Mouse (Mus musculus) adrenal gland, adult 8-10 months (tissue): Measurements from ENCODE around the gene Kcnn1. TPM values are rescaled to one million over a fixed set of nuclear protein-coding genes. Genes with fewer than 3 reads are reported as not detected.
A peak's percentile ranks its signal among the peaks of the same experiment; 100 is the strongest.

Experiments
- DNase-seq: peaks from one replicate; pipeline ENCODE4 v3.0.0; 2022
- total RNA-seq, 4 experiments: library from RNA; stranded (reverse); gene quantifications; 2 replicates each; pipeline ENCODE4 v1.2.4; 2022

The Kcnn1 gene
- total RNA-seq, 4 experiments from 2014 or later = 4.2 to 4.7 (median 4.4) TPM

DNA sequence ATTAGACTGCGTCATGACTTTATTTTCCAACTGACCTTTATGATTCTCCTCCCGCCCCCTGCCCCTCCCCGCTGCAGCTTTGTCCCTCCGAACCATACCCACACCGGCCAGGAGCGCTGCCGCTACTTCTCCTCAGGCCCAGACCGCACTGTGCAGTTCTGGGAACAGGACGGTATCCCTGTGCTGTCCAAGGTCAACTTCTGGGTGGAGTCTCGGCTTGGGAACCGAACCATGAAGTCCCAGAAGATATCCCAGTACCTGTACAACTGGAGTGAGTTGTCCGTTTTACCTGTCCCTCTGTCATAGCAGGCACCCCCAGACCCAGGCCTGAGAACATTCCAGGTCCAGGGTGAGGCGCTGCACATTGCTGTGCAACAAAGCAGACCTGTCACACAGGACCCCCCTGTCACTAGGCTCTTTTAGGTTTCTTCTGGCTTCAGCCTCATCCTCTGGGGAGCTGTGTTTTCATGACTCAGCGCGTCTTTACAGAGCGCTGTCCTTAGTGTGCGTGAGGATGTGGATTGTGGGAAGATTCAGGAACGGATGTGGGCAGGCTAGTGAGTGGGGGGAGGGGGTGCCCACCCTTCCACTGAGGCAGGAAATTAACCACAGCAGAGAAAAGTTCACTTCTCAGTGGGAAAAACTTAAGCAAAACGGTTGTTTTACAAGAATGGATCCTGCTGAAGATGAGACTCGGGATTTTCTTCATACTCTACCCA, 51.9 kb downstream of the Kcnn1 start:
- no peak for DNase-seq

DNA sequence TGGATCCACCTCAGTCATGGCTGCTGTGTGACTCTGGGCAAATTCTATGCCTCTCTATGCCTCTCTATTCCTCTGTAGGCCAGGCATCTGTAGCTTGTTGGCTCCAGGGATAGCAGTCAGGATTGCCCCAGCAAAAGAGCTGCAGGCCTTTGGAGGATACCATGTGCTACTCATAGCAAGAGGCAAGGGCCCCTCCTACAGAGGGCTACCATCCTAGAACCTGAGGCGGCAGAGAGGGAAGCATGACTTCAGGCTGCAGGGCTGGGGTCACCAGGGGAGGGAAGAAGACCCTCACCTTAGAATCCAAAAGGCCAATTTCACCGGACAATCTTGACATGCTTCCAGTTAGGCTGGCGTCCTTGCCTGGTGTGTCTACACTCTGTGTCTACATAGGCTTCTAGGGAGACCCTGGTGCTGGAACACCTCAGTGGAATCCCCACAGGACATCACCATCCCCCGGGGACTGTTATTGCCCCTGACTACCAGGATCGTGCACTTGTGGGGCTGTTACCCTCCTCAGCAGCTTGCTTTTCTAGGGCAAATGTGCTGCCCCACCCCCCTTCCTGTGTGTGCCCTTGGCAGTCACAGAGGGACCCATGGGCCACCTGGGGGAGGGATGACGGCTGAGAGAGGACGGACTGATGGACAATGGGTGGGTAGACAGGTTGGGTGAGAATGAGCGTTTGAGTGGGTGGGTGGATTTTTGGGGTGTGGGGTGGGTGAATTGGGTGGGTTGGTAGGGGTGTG, 53.9 kb downstream of the Kcnn1 start:
- DNase-seq = no peak

DNA sequence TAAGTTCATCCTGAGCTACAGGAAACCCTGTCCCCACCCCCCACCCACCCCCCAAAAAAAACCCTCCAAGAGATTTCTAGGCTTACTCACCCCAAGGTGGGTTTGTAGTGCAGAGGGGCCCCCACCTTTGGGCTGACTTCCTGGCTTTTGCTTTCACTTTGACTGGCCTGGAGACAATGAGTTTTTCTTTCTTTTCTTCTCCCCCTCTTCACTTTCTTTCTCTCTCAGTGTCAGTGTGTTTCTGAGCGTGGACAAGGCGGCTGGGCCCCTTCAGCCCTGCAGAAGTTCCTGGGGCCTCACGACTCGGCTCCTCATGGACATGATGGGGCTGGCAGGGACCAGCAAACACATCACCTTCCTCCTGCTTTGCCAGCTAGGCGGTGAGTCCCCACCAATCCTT, 54.8 kb downstream of the Kcnn1 start, which contains the start of gene Il12rb1:
Gene Il12rb1, plus strand, starts transcription at position 211 of the 400 bp plus-strand sequence.
- DNase-seq = no peak

- no peak for DNase-seq
Measured at GRCm38 (mm10) chr8:70807304-70807703, 55.8 kb downstream of the Kcnn1 start.

GRCm38 (mm10) chr8:70806541-70806940, 56.5 kb downstream of the Kcnn1 start:
- no peak for DNase-seq

DNA sequence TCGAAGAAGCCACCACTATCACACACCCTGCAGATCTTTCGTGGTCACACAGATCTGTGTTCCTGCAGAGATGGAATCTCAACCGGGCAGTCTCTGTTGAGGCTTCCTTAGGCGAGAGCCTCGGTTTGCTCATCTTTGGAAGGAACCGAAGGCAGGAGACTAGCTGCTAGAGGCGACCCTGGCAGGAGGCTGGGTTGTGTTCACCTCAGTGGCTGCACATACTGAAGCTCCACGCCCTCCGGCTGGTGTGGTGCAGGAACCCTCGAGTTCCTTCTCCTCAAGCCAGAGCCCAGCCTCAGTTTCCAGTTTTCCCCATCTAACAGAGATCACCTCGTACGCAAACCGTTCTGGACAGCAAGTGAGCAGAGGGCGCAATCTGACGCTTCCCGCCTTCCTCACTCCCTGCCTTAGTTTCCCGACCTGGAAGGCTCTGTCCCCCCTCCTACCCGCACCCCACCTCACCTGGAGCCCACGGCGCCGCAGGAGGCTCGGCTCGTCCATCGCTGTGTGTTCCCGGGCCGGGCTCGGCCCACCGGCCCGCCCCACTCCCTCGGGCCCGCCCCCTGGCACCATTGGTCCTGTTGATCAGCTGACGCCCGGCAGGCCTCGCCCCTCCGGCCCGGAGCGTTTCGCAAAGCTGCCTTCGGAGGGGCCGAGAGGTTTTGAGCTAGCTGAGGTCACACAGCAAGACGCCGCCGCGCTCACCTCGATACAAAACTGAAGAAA, 58.4 kb downstream of the Kcnn1 start, which contains the start of gene Mast3:
Gene Mast3, minus strand, starts transcription at position 574 of the 726 bp plus-strand sequence.
- peak; percentile 79 for DNase-seq

DNA sequence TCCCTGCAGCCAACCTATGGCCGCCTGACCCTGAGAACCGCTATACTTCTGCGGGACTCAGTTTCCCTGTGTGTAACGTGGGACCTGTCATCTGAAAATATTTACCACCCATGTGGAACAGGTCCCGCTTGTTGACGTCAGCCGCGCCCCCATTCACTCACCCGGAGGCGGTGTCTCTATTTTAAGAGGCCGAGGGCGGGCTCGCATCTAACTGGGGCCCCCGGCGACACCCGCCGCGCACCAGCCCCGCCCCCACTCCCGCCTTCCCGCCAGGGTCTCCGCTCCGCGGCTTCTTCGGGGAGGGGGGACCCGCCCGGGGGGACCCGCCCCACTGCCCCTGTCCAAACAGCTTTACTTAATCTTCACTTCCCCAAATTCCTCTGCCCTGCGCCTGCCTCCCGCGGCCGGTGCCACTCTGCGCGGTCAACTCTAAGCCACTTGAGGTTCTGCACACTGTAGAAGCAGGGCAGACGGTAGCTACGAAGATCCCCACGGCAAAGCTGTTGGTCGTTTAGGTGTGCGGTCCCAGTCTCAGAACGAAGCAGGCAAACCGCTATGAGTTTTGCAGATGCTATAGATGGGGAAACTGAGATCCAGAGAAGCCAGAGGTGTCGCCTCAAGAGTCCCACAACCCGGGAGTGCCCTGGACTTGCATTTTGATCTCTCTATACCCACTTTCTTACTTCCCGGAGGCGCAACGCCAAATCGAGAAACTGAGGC, 59.1 kb downstream of the Kcnn1 start:
- no peak for DNase-seq

DNA sequence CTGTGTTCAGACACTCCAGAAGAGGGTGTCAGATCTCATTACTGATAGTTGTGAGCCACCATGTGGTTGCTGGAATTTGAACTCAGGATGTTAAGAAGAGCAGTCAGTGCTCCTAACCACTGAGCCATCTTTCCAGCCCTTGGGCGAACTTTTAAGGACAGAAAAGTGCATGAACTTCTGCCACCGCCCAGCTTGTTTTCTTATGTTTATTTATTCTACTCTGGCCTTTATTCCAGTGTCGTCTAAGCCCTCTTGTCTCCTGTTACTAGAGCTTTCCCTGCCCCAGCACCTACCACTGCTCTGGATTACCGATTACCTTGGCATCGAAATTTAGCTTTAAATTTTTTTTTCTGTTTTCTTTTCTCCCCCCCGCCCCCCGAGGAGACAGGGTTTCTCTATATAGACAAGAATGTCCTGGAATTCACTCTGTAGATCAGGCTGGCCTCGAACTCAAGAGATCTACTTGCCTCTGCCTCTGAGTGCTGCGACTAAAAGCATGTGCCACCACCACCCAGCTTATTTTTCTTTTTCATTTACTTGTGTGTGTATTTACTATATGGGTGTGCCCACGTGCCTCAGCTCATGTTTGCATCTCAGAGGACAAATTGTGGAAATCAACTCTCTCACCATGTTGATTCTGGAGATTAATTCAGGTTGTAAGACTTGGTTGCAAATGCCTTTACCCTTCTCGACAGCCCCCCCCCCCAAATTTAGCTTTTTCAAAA, 60.1 kb downstream of the Kcnn1 start:
- DNase-seq = no peak

GRCm38 (mm10) chr8:70801830-70802229, 61.2 kb downstream of the Kcnn1 start:
- DNase-seq = no peak

DNA sequence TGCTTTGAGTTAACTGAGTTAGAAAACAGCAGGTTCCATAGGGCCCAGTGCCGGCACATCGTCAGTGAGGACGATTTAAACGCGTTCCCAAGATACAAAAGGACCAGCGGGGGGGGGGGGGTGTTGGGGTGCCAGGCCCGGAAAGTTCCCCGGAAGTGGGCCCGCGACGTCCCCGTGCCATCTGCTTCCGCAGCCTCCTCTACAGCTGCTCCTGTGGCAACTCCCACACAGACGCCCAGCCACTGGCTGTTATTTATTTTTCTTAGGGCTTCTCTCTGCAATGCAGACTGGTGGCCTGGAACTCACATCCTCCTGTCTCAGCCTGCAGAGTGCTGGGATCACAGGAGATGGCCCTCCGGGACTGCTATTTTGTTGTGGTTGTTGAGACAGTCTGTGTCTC, 61.9 kb downstream of the Kcnn1 start:
- no peak for DNase-seq

GRCm38 (mm10) chr8:70800648-70801047, 62.4 kb downstream of the Kcnn1 start:
- no peak for DNase-seq

GRCm38 (mm10) chr8:70798281-70798680, 64.8 kb downstream of the Kcnn1 start:
- DNase-seq = no peak

DNA sequence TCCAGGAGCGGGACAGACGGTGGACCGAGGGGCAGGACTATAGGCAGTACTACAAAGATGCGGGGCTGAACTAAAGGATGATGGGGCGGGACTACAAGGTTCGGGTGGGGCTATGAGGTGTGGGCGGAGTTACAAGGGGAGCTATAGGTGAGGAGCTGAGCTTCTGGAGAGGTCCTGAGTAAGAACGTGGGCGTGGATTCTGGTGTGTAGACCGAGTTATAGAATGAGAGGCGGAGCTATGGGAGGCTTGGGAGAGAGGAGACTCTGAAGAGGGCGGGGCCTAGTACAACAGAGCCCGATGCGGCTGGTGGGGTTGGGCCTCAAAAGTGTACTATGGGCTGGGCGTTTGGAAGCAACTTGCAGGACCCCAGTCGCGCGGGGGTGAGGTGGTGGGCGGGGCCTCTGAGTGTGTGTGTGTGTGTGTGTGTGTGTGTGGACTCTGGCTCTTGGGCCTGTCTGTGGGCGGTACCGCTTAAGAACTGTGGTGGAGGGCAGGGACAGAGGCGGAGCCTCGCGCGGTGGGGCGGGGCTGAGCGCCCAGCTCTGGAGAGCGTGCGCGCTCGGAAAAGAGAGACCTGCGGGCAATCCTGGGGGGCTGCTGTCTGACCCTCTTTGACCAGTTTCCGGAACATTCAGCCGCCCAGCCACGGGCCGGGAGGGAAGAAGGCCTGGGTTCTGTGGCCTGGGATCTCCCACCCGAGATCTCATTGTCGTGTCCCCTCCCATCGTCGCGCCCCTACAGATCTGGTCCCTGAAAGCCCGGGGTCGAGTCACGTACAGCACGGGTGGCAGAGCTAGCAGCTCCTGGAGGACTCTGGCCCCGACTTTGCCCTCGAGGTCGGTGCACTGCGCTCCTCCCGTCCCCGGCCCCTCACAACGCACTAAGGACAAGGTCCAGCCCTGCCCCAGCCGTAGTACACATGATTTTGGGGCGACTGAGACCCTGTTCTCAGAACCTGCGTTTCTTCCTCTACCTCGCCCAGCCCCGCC, 65.7 kb downstream of the Kcnn1 start:
- peak; percentile 87 for DNase-seq

DNA sequence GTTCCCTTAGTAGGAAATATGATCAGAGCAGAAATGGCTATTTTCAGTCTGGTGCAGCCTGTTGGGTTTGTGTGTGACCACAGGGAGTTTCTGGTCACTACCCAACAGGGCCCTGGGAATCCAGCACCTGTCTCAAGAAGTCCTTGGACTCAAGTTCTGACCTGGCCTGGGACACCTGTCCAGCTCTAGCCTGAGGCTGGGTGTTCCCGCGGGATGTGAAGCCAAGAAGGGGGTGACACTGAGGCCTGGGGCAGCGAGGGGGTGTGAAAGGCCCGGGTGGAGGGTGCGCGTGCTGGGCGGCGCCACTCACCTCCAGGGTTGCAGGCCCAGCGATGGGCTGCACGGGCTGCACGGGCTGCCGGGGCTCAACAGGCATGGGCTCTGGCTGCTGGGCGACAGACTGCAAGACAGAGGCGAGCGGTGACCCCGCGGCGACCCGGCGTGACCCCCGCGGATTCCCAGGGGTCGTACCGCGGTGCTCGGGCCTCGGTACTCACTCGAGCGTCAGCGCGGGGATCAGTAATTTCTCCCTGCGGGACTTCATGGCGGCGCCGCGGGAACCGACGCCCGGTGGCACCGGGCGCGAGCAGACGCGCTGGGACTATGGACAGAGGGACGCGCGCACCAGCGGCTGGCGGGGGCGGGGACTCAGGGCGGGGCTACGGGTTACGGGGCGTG, 66.5 kb downstream of the Kcnn1 start:
- no peak for DNase-seq

DNA sequence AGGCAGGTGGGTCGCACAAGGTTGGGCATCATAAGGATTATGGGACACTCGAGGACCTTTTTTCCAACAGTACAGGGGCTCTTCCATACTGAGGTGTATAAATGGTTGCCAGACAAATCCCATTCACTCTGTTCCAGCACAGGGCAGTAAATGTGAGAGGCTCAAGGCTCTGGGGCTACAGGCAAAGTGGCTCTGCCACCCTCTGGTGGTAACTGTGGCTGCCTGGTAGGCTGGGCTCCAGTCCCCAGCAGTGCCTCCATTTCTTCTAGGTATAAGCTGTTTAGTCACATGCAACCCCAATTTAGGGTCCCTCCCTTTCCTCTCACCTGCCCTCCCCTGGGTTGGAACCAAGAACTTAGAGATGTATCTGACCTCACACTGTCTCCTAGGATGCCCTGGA, 67.7 kb downstream of the Kcnn1 start:
- DNase-seq = no peak

GRCm38 (mm10) chr8:70794215-70794614, 68.8 kb downstream of the Kcnn1 start:
- no peak for DNase-seq

GRCm38 (mm10) chr8:70792700-70793099, 70.4 kb downstream of the Kcnn1 start:
- no peak for DNase-seq
